Mouse (Mus musculus) limb, embryonic 12.5 days (tissue): ENCODE results near the gene Mapre3. TPM values are rescaled to one million over a fixed set of nuclear protein-coding genes. Genes with fewer than 3 reads are reported as not detected.

Source experiments
- ATAC-seq: fragments of 200-750 bp; cut with Nextera tagmentation; 2 replicates; pipeline ENCODE4 v1.8.0; 2017; ENCODE audit warnings: low read depth, moderate TSS enrichment; ENCODE audit not compliant: insufficient number of reproducible peaks, insufficient read depth, low FRiP score, low TSS enrichment
- H3K27ac ChIP-seq: fragments of 300-500 bp; sonication (generic); 2 replicates; pipeline ENCODE4 v1.5.1; 2016; ENCODE audit warnings: mild to moderate bottlenecking, moderate library complexity
- H3K27me3 ChIP-seq: fragments of 300-500 bp; sonication (generic); 2 replicates; pipeline ENCODE4 v1.6.1; 2016; ENCODE audit warnings: mild to moderate bottlenecking, moderate library complexity
- H3K36me3 ChIP-seq: fragments of 300-500 bp; sonication (generic); 2 replicates; pipeline ENCODE4 v1.6.1; 2016; ENCODE audit warnings: mild to moderate bottlenecking, moderate library complexity
- H3K4me1 ChIP-seq: fragments of 300-500 bp; sonication (generic); replicated peaks from 2 replicates; pipeline ENCODE4 v1.6.1; 2016
- H3K4me2 ChIP-seq: fragments of 300-500 bp; sonication (generic); 2 replicates; pipeline ENCODE4 v1.6.1; 2016; ENCODE audit warnings: mild to moderate bottlenecking, moderate library complexity
- H3K4me3 ChIP-seq: fragments of 300-500 bp; sonication (generic); replicated peaks from 2 replicates; pipeline ENCODE4 v1.5.1; 2016; ENCODE audit warnings: mild to moderate bottlenecking
- H3K9ac ChIP-seq: fragments of 300-500 bp; sonication (generic); replicated peaks from 2 replicates; pipeline ENCODE4 v1.6.1; 2016; ENCODE audit warnings: mild to moderate bottlenecking, moderate library complexity
- H3K9me3 ChIP-seq: fragments of 300-500 bp; sonication (generic); 2 replicates; pipeline ENCODE4 v1.6.1; 2016; ENCODE audit warnings: mild to moderate bottlenecking, moderate library complexity
- whole genome bisulfite sequencing: fragments of 180-500 bp; shearing (Covaris S2); methylation state at CpG from one replicate; pipeline ENCODE4 v1.1.7; 2016; 5-methylcytosine and 5-hydroxymethylcytosine counted together
- polyA plus RNA-seq: library from polyadenylated mRNA; unstranded; fragments of >200 nt; fragmentation: Nextera tagmentation; extraction: Ambion mirVana; gene quantifications from 2 replicates; pipeline ENCODE4 v1.2.1, GENCODE M21; 2016

The Mapre3 gene
- polyA plus RNA-seq, 1 experiment from 2014 or later = 28.4 TPM

- 81% methylated on average over 7 of the region's 7 CpGs for WGBS
- H3K4me1 ChIP-seq = peaks cover 80% of the 10 kb centered on the region
- H3K36me3 ChIP-seq = peaks cover 14% of the 10 kb centered on the region
- H3K27ac ChIP-seq = peak overlapping the region; percentile 98
- no peaks in the 10 kb centered on the region for H3K27me3 ChIP-seq
- no peak for ATAC-seq
- H3K9me3 ChIP-seq = no peaks in the 10 kb centered on the region
- no peak overlapping the region for H3K9ac ChIP-seq
- no peak overlapping the region for H3K4me2 ChIP-seq
- no peak overlapping the region for H3K4me3 ChIP-seq
Observed at GRCm38 (mm10) chr5:30909863-30910262, 95.4 kb downstream of the Mapre3 start.

GRCm38 (mm10) chr5:30910481-30910880 is 96.0 kb downstream of the Mapre3 start:
- H3K4me3 ChIP-seq = no peak overlapping the region
- H3K4me2 ChIP-seq = peak overlapping the region; percentile 20; the same call in 1 of the 2 replicates
- no peaks in the 10 kb centered on the region for H3K9me3 ChIP-seq
- H3K27ac ChIP-seq = peak overlapping the region; percentile 99
- no peak for ATAC-seq
- H3K27me3 ChIP-seq = no peaks in the 10 kb centered on the region
- peaks cover 8% of the 10 kb centered on the region for H3K36me3 ChIP-seq
- peaks cover 80% of the 10 kb centered on the region for H3K4me1 ChIP-seq
- H3K9ac ChIP-seq = no peak overlapping the region

GRCm38 (mm10) chr5:30912156-30912555 is 97.7 kb downstream of the Mapre3 start:
- Histone ChIP-seq H3K4me2 (peak overlapping the region; percentile 98), H3K27ac (peak overlapping the region; percentile 99), H3K27me3 (no peaks in the 10 kb centered on the region), H3K36me3 (peaks cover 6% of the 10 kb centered on the region), H3K4me3 (no peak overlapping the region), H3K4me1 (peaks cover 78% of the 10 kb centered on the region), H3K9ac (no peak overlapping the region), H3K9me3 (no peaks in the 10 kb centered on the region)
- WGBS = 60% methylated on average over 5 of the region's 5 CpGs
- no peak for ATAC-seq

- Histone ChIP-seq H3K4me3 (peak within 1 kb of the TSS; percentile 59), H3K27ac (peak within 1 kb of the TSS; percentile 99), H3K27me3 (no peaks in the 10 kb centered on the region), H3K4me2 (peak within 1 kb of the TSS; percentile 98), H3K9me3 (no peaks in the 10 kb centered on the region), H3K36me3 (peaks cover 17% of the 10 kb centered on the region), H3K4me1 (peaks cover 79% of the 10 kb centered on the region), H3K9ac (peak within 1 kb of the TSS; percentile 79)
- peak; percentile 82 for ATAC-seq
- 5% methylated on average over 11 of the region's 13 CpGs for WGBS
Observed at GRCm38 (mm10) chr5:30913060-30913841, 98.8 kb downstream of the Mapre3 start, which contains the start of gene Emilin1. Gene Emilin1 (plus strand): TSS chr5:30913402.

- no peaks in the 10 kb centered on the region for H3K27me3 ChIP-seq
- peaks cover 26% of the 10 kb centered on the region for H3K36me3 ChIP-seq
- ATAC-seq = no peak
- 26% methylated on average over 7 of the region's 7 CpGs for WGBS
- H3K4me2 ChIP-seq = peak overlapping the region; percentile 98
- H3K9me3 ChIP-seq = no peaks in the 10 kb centered on the region
- H3K4me1 ChIP-seq = peaks cover 77% of the 10 kb centered on the region
- peak overlapping the region; percentile 79 for H3K9ac ChIP-seq
- peak overlapping the region; percentile 59 for H3K4me3 ChIP-seq
- peak overlapping the region; percentile 99 for H3K27ac ChIP-seq
Observed at GRCm38 (mm10) chr5:30914101-30914635, 99.7 kb downstream of the Mapre3 start.

- peaks cover 77% of the 10 kb centered on the region for H3K4me1 ChIP-seq
- H3K27me3 ChIP-seq = no peaks in the 10 kb centered on the region
- H3K4me3 ChIP-seq = peak overlapping the region; percentile 59
- ATAC-seq = no peak
- H3K9me3 ChIP-seq = no peaks in the 10 kb centered on the region
- H3K4me2 ChIP-seq = peak overlapping the region; percentile 98
- peaks cover 33% of the 10 kb centered on the region for H3K36me3 ChIP-seq
- peak overlapping the region; percentile 99 for H3K27ac ChIP-seq
- peak overlapping the region; percentile 79 for H3K9ac ChIP-seq
- WGBS = 44% methylated on average over 6 of the region's 6 CpGs
Observed at GRCm38 (mm10) chr5:30914849-30915248, 100.4 kb downstream of the Mapre3 start.

- no peak for ATAC-seq
- H3K9me3 ChIP-seq = no peaks in the 10 kb centered on the region
- peaks cover 79% of the 10 kb centered on the region for H3K4me1 ChIP-seq
Observed at GRCm38 (mm10) chr5:30915456-30915855, 101.0 kb downstream of the Mapre3 start.

More at GRCm38 (mm10) chr5:30915456-30915855, 101.0 kb downstream of the Mapre3 start:
- H3K9ac ChIP-seq = peak overlapping the region; percentile 79
- H3K27me3 ChIP-seq = no peaks in the 10 kb centered on the region
- H3K36me3 ChIP-seq = peaks cover 39% of the 10 kb centered on the region
- peak overlapping the region; percentile 98 for H3K4me2 ChIP-seq
- H3K4me3 ChIP-seq = peak overlapping the region; percentile 59
- 51% methylated on average over 9 of the region's 9 CpGs for WGBS
- peak overlapping the region; percentile 99 for H3K27ac ChIP-seq

Other genes with a start within 250 kb of the Mapre3 start
- gene Kcnk3, start 226.5 kb upstream of the Mapre3 start, polyA plus RNA-seq = 0.18 and 0.30 TPM in 2 replicates
- gene Slc35f6, start 166.7 kb upstream of the Mapre3 start, polyA plus RNA-seq = 19.9 and 22.1 TPM in 2 replicates
- gene Cenpa, start 147.9 kb upstream of the Mapre3 start, polyA plus RNA-seq = 402 and 439 TPM in 2 replicates
- gene Dpysl5, start 103.1 kb upstream of the Mapre3 start, polyA plus RNA-seq = 5.4 and 5.5 TPM in 2 replicates
- 80.4 and 84.6 TPM in 2 replicates for gene Tmem214, start 53.4 kb downstream of the Mapre3 start, polyA plus RNA-seq
- 35.8 and 42.0 TPM in 2 replicates for gene Agbl5, start 74.1 kb downstream of the Mapre3 start, polyA plus RNA-seq
- 351 and 355 TPM in 2 replicates for gene Ost4, start 93.1 kb downstream of the Mapre3 start, polyA plus RNA-seq
- 221 and 225 TPM in 2 replicates for gene Emilin1, start 98.8 kb downstream of the Mapre3 start, polyA plus RNA-seq
- 11.7 and 14.6 TPM in 2 replicates for gene Khk, start 106.8 kb downstream of the Mapre3 start, polyA plus RNA-seq
- 4.1 and 4.4 TPM in 2 replicates for gene Cgref1, start 130.9 kb downstream of the Mapre3 start, polyA plus RNA-seq
- gene Preb, start 145.7 kb downstream of the Mapre3 start, polyA plus RNA-seq = 132 and 133 TPM in 2 replicates
- not detected in 2 replicates for gene Tcf23, start 154.0 kb downstream of the Mapre3 start, polyA plus RNA-seq
- gene Atraid, start 233.7 kb downstream of the Mapre3 start, polyA plus RNA-seq = 105 and 107 TPM in 2 replicates
- gene Slc5a6, start 234.3 kb downstream of the Mapre3 start, polyA plus RNA-seq = 11.0 and 12.5 TPM in 2 replicates
- gene Cad, start 240.1 kb downstream of the Mapre3 start, polyA plus RNA-seq = 48.0 and 50.9 TPM in 2 replicates